Mouse (Mus musculus) G1E (cell line): ENCODE measurements around the gene Pkd1l1. TPM values are rescaled to one million over a fixed set of nuclear protein-coding genes. Genes with fewer than 3 reads are reported as not detected.

ENCODE experiments used
- ATAC-seq: 2 replicates; pipeline ENCODE4 v1.8.0; 2016; ENCODE audit warnings: mild to moderate bottlenecking; ENCODE audit not compliant: insufficient number of reproducible peaks, poor library complexity, low FRiP score, severe bottlenecking; ENCODE audit errors: extremely low read depth
- DNase-seq: peaks from one replicate; pipeline ENCODE4 v3.0.0; 2012; ENCODE audit warnings: low spot score
- H3K27me3 ChIP-seq: 2 replicates; pipeline ENCODE4 v1.6.1; 2012; ENCODE audit warnings: mild to moderate bottlenecking, low read length, inconsistent platforms; ENCODE audit not compliant: insufficient read depth
- H3K36me3 ChIP-seq: replicated peaks from 2 replicates; pipeline ENCODE3; 2012; ENCODE audit warnings: mild to moderate bottlenecking, inconsistent platforms
- H3K4me1 ChIP-seq: 2 replicates; pipeline ENCODE4 v1.6.1; 2012; ENCODE audit warnings: low read depth, low read length, inconsistent platforms, mixed read lengths; ENCODE audit not compliant: insufficient read depth
- H3K4me3 ChIP-seq: 2 replicates; pipeline ENCODE4 v1.5.1; 2012; ENCODE audit warnings: low read depth, mild to moderate bottlenecking, inconsistent platforms, low read length, moderate library complexity, mixed read lengths
- H3K9me3 ChIP-seq: replicated peaks from 2 replicates; pipeline ENCODE4 v1.6.1; 2012; ENCODE audit warnings: inconsistent platforms
- CTCF ChIP-seq: IDR thresholded peaks from 2 replicates; pipeline ENCODE4 v1.5.1; 2012; ENCODE audit warnings: low read depth, low read length, inconsistent platforms, mixed read lengths
- GATA1 ChIP-seq: IDR thresholded peaks from 2 replicates; pipeline ENCODE4 v1.6.1; 2012; ENCODE audit warnings: borderline replicate concordance, low read length, inconsistent platforms, mixed read lengths
- GATA2 ChIP-seq: IDR thresholded peaks from 2 replicates; pipeline ENCODE4 v1.6.1; 2012; ENCODE audit warnings: low read depth, low read length, inconsistent platforms, borderline replicate concordance
- POLR2AphosphoS5 ChIP-seq: IDR thresholded peaks from 2 replicates; pipeline ENCODE4 v1.6.1; 2012; ENCODE audit warnings: low read depth, low read length, inconsistent platforms; ENCODE audit not compliant: insufficient replicate concordance
- TAL1 ChIP-seq: conservative IDR thresholded peaks from 2 replicates; pipeline ENCODE4 v1.6.1; 2012; ENCODE audit warnings: low read depth, low read length, inconsistent platforms, mixed read lengths
- polyA plus RNA-seq: library from polyadenylated mRNA; stranded (reverse); fragments of >175 nt; gene quantifications from 2 replicates; pipeline ENCODE4 v1.2.3, GENCODE M21; 2012
- total RNA-seq, 2 experiments: library from RNA; stranded (forward) in 1 of 2; stranded (reverse) in 1 of 2; fragments of 200-1000 nt in 1 of 2; fragments of >200 nt in 1 of 2; fragmentation: Nextera tagmentation in 1 of 2; gene quantifications; 2 replicates each; pipeline ENCODE4 v1.2.3; 2014 to 2017

The Pkd1l1 gene
- total and polyA plus RNA-seq, 3 experiments = 0.16 TPM; not detected in 2

GRCm38 (mm10) chr11:8784413-8784812, 188.7 kb downstream of the Pkd1l1 start:
- DNase-seq (no peak), ATAC-seq (no peak)
- Histone ChIP-seq H3K4me3 (no peak overlapping the region), H3K36me3 (no peaks in the 10 kb centered on the region), H3K9me3 (no peaks in the 10 kb centered on the region), H3K4me1 (no peaks in the 10 kb centered on the region), H3K27me3 (no peaks in the 10 kb centered on the region)
- TF ChIP-seq CTCF (no peak), POLR2AphosphoS5 (no peak), GATA2 (no peak), GATA1 (no peak), TAL1 (no peak)

GRCm38 (mm10) chr11:8782141-8782465, 191.0 kb downstream of the Pkd1l1 start:
- Histone ChIP-seq H3K9me3 (no peaks in the 10 kb centered on the region), H3K27me3 (no peaks in the 10 kb centered on the region), H3K4me3 (no peak overlapping the region), H3K4me1 (no peaks in the 10 kb centered on the region), H3K36me3 (no peaks in the 10 kb centered on the region)
- DNase-seq (no peak), ATAC-seq (no peak)
- TF ChIP-seq GATA1 (no peak), POLR2AphosphoS5 (no peak)

- DNase-seq (no peak), ATAC-seq (no peak)
- TF ChIP-seq GATA1 (no peak), GATA2 (no peak), POLR2AphosphoS5 (no peak), TAL1 (no peak), CTCF (no peak)
- H3K9me3 ChIP-seq = no peaks in the 10 kb centered on the region
- peaks cover 3% of the 10 kb centered on the region; the same call in 1 of the 2 replicates for H3K27me3 ChIP-seq
- H3K36me3 ChIP-seq = no peaks in the 10 kb centered on the region
- no peak overlapping the region for H3K4me3 ChIP-seq
- H3K4me1 ChIP-seq = no peaks in the 10 kb centered on the region
These were observed 191.5 kb downstream of the Pkd1l1 start for GRCm38 (mm10) chr11:8781308-8782140.

DNA sequence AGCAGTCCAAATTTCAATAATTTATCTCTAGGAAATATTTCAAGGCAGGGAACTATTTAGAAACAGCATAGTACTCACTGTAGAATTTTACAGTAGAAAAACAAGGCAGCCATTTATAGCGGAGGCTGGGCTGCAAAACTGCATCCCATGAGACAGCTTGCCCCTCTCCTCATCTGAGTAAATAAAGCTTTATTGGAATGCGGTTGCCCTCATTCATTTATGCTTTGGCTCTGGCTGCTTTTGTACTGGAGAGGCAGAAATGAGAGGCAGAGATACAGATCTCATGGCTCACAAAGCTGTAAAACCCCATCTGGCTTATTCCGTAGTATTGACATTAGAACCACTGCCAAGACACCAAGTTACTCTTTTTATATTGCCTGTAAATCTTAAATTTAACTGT, 193.6 kb downstream of the Pkd1l1 start:
- Histone ChIP-seq H3K9me3 (no peaks in the 10 kb centered on the region), H3K4me1 (no peaks in the 10 kb centered on the region), H3K27me3 (peaks cover 3% of the 10 kb centered on the region; the same call in 1 of the 2 replicates), H3K36me3 (no peaks in the 10 kb centered on the region), H3K4me3 (no peak overlapping the region)
- no peak for ATAC-seq
- DNase-seq = no peak
- no peak for TF ChIP-seq GATA1
- TF ChIP-seq TAL1 = no peak
- TF ChIP-seq GATA2 = no peak
- no peak for TF ChIP-seq CTCF
- no peak for TF ChIP-seq POLR2AphosphoS5

Other genes starting within 250 kb of the Pkd1l1 start
- 39.1 and 59.9 TPM in 2 replicates for gene Hus1, start 37.9 kb upstream of the Pkd1l1 start, total RNA-seq (2014; fragmentation: Nextera tagmentation)
- 26.4 and 27.5 TPM in 2 replicates for gene Hus1, start 37.9 kb upstream of the Pkd1l1 start, total RNA-seq (2017)
- gene Hus1, start 37.9 kb upstream of the Pkd1l1 start, polyA plus RNA-seq = 6.9 and 10.2 TPM in 2 replicates
- gene Gm11992, start 75.3 kb upstream of the Pkd1l1 start, total RNA-seq (2014; fragmentation: Nextera tagmentation) = 2.0 TPM in 2 replicates
- gene Gm11992, start 75.3 kb upstream of the Pkd1l1 start, total RNA-seq (2017) = 2.6 and 3.0 TPM in 2 replicates
- gene Gm11992, start 75.3 kb upstream of the Pkd1l1 start, polyA plus RNA-seq = 0.29 and 0.30 TPM in 2 replicates
- gene Sun3, start 75.7 kb upstream of the Pkd1l1 start, total RNA-seq (2014; fragmentation: Nextera tagmentation) = not detected in 2 replicates
- 0.11 and 0.17 TPM in 2 replicates for gene Sun3, start 75.7 kb upstream of the Pkd1l1 start, total RNA-seq (2017)
- not detected in 2 replicates for gene Sun3, start 75.7 kb upstream of the Pkd1l1 start, polyA plus RNA-seq
- 23.7 and 37.0 TPM in 2 replicates for gene Upp1, start 144.8 kb upstream of the Pkd1l1 start, total RNA-seq (2014; fragmentation: Nextera tagmentation)
- 76.5 and 83.8 TPM in 2 replicates for gene Upp1, start 144.8 kb upstream of the Pkd1l1 start, total RNA-seq (2017)
- 3.0 and 3.3 TPM in 2 replicates for gene Upp1, start 144.8 kb upstream of the Pkd1l1 start, polyA plus RNA-seq
- gene Abca13, start 218.7 kb upstream of the Pkd1l1 start, total RNA-seq (2014; fragmentation: Nextera tagmentation) = 0.05 TPM in 1 of 2 replicates, not detected in the other
- 0.06 and 0.22 TPM in 2 replicates for gene Abca13, start 218.7 kb upstream of the Pkd1l1 start, total RNA-seq (2017)
- gene Abca13, start 218.7 kb upstream of the Pkd1l1 start, polyA plus RNA-seq = not detected in 2 replicates